Mouse (Mus musculus) adrenal gland, adult 18-20 months (tissue): Measurements from ENCODE around the gene Noxa1. TPM values are rescaled to one million over a fixed set of nuclear protein-coding genes. Genes with fewer than 3 reads are reported as not detected.

Source experiments
- DNase-seq, 2 experiments: peaks; one replicate each; pipeline ENCODE4 v3.0.0; 2021 to 2022; ENCODE audit warnings: low spot score in 2 of 2
- long read RNA-seq, 2 experiments: library from polyadenylated mRNA; stranded (forward); transcript quantifications; one replicate each; pipeline ENCODE4 v2.0.0; 2021
- total RNA-seq, 2 experiments: library from RNA; stranded (reverse); gene quantifications; 1 replicate in 1 of 2; 2 replicates in 1 of 2; pipeline ENCODE4 v1.2.3; 2021

Gene Noxa1
- not detected for total RNA-seq
- long read RNA-seq, experiment 1 = 0 reads
- long read RNA-seq, experiment 2 = 0 reads

- DNase-seq = no peak
Measured at GRCm38 (mm10) chr2:25095109-25095850, at the start of gene Noxa1. TSS of gene Noxa1 (minus strand) at chr2:25095149.

GRCm38 (mm10) chr2:25141921-25142320 lies 47.0 kb upstream of the Noxa1 start:
- no peak for DNase-seq

GRCm38 (mm10) chr2:25141185-25141584 lies 46.2 kb upstream of the Noxa1 start:
- no peak for DNase-seq

DNA sequence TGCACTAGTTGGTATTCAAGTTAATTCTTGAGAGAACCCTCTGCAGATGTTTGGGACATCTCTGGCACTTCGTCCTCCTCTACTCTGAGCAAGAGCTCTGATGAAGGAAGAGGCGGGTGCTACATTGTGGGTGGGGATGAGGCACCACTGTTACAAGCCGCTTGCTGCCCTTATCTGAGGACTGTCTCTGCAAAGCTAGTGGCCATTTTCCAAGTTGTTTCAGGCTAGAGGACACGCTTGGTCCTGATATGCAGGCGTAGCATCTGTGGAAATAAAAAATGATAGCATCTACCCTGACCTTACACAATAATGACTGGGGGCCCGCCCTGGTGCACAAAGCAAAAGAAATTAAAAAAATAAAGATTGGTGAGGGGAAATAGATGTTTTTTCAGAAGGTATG lies 42.9 kb upstream of the Noxa1 start:
- DNase-seq = no peak

DNA sequence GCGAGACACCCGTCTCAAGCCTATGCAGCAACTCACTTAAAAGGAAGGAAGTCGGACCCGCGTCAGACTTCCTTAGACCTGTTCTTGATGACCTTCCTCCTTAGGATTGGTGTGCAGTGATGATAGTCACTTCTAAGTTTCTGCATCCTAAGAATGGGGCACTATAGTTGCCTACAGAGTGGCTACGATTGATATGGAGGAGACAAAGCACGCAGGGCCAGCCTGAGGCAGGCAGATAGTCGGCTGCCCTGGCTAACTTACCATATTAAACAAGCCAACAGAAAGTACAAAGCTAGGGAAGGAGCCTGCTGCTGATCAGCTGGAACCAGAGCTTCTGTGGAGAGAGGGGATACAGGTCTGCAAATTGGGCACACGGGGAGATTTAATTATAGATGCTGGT lies 36.7 kb upstream of the Noxa1 start:
- DNase-seq = no peak

DNA sequence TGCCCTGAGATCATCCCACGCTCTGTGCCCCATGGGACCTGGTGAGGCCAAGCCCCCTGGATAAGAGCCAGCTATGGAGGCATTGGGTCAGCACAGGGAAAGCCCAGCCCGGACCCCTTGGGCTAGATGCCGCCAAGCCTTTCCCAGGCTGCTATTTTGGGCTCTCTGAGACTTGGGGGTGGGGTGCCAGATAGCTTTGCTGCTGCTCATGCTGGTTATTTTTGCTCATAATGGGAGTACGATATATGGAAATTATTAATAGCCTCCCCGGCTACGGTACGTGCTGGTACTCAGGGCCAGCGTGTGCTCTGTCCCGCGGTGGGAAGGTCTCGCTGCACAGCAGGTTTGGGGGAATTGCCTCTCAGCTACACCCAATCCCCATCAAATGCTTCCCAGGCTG lies 33.1 kb upstream of the Noxa1 start:
- DNase-seq = no peak

DNA sequence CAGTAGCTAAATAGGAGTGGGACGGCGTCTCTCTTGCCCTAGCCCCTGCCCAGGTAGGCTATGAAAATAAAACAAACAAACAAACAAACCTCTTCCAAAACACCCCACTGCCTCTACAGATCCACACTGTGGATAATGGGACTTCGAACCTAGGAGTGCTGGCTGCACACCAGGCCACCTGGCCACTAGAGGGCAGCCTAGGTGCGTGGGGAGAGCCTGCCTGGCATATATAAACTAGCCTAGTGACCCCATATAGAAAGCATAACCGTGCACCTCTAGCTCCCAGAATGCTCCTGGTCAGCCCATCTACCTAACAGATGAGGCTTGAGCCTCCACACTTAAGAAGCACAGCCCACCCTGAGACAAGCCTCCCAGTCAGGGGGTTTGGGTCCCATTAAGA lies 32.3 kb upstream of the Noxa1 start:
- DNase-seq = peak; percentile 72 to 73

- no peak for DNase-seq
Measured at GRCm38 (mm10) chr2:25126011-25127010, 31.4 kb upstream of the Noxa1 start.

GRCm38 (mm10) chr2:25125146-25125545 lies 30.2 kb upstream of the Noxa1 start:
- no peak for DNase-seq

DNA sequence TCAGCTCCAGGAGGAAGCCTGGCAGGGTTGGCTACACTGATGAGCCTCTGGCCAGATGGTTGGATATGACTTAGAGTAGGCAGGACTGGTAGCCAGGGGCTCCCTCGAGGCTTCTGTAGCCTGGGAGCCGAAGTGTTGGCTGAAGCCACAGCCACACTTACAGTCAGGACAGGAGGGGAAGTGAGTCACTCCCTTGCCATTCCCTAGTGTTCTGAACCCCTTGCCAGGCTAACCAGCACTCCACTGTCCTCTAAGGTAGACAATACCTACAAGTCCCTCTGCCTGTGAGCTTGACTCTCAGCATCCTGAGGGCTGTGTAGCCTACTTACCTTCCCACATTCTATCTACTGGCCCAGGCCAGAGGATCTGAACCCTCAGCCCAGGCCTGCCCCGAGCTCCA lies 29.5 kb upstream of the Noxa1 start:
- DNase-seq = no peak

DNA sequence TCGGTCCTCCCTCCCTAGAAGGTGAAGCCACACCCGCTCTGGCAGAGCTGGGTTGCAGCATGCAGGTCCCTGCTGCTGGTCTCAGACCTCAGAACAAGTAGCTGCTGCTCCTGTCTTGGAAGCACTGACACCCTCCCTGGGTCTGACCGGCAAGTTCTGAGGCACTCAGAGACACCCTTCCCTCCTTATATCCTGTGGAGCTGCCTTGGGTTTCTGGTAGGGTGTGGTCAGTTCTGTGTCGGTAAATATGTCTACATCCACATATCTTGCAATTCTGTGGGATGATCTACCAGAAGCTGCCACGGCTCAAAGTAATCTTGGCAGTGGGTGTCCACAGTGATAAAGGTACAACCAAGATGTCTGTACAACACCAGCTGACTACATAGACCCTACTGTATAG lies 28.6 kb upstream of the Noxa1 start:
- DNase-seq = no peak

DNA sequence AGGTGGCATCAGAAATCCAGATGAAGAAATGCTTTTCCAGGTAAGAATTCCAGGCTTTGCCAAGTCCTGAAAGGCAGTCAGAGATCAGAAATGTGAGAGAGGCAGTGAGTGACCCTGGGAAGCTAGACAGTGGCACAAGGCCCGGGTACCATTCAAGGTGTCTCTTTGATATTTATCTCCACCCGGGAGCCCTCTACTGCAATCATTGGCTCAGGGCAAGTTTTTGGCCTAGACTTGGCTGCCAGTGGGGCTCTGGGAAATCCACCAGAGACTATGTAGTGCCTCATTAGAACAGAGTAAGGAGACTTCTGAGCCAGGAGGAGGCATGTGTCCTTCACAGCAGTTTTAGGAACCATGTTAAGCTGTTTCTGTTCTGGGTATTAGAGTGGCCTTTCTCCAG lies 27.7 kb upstream of the Noxa1 start:
- no peak for DNase-seq

DNA sequence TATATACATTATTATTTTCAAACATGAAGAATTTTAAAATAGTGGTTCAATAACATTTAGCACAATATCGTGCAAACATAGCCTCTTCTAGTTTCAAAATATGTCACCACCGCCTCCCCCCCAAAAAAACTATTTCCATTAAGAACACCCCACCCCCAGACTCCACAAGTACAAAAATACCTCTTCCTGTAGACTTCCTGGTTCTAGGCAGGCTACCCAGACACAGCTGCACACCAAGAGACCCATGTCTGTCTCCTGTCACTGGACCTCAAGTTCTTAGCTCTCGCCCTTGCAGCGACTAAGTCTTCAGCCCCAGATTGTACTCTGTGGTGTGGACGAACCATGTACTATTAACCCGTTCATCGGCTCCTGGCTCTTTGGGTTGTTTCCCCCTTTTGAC lies 26.0 kb upstream of the Noxa1 start:
- no peak for DNase-seq

GRCm38 (mm10) chr2:25115442-25115841 lies 20.5 kb upstream of the Noxa1 start:
- DNase-seq = no peak

DNA sequence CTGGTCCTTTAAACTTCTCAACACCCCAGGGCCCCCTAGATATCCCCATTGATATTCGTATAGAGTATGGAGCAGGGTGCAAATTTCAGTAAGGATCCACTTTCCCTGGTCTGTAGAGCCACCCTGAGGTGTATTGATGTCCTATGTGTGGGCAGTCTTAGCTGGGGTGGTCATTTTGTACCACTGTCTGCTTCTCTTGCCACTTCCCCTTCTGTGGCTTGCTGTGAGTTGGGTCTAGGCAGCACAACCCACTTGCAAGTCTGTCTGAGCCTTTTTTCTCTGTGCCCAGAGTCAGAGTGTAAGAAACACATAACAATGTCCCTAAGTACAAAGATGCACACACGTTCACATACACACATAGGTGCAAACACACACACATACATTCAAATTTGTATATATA lies 19.4 kb upstream of the Noxa1 start:
- DNase-seq = no peak

DNA sequence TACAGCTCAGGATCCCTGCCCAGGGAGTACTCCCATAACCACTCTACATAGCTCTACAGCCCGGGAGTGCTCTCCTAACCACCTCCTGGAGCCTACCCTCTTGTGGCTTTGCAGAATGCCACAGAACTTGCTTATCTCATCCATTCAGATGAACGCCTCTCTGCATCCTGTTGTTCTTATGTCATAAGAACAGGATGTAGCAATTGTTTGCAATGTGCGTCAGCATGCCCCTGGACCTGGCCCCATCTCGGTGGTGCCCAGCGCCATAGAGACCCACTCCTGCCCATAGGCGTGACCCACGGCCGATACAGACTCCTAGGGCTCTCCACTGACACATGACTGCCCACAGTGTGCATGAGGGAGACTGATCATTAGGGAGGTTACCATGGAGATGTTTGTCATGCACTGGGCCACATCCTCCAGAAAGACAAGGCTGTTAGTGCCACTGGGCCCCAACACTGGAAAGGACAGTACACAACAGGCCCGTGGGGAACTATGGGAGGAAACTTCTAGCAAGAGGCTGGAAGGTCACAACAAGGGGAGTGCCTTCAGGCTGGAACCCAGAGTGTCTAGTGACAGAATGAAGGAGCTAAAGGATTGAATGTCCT lies 16.3 kb upstream of the Noxa1 start:
- DNase-seq = no peak

GRCm38 (mm10) chr2:25110505-25111183 lies 15.7 kb upstream of the Noxa1 start:
- DNase-seq = no peak

- no peak for DNase-seq
Measured at GRCm38 (mm10) chr2:25109487-25109886, 14.5 kb upstream of the Noxa1 start.

DNA sequence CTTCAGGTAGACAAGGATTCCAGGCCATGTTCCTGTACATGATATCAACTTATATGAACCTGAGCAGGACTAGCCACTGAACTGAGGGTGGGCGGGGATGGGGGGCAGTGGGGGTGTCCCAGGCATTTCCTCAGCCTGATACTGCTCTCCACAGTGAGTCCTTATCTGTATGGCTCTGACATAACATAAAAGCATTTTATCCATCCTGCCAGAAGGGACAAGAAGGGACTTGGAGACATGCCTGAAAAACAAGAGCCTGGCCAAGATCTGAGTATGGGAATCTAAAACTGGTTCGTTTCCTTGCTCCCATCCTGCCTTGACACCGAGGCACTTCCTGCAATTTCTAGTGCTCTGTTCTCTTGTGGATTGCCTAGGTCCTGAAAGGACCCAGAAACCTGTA lies 11.1 kb upstream of the Noxa1 start:
- no peak for DNase-seq

DNA sequence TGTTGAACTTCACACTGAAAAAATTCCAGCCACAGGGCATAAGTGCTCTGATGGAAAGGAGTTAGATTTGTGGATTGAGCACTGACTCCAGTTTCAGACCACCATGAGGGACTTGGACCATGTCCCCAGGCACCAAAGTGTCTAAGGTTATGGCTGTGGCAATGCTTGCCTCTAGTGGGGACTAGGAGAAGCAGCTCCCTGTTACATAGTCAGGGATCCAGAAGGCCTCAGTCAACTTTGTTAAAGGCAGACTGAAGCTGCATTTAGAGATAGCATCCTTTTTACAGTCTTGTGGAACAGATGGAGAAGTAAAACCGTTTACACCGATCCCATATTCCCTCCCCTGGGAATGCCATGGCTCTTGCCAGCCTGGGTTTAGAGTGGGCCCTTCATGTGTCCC lies 9.2 kb upstream of the Noxa1 start:
- DNase-seq = no peak

- DNase-seq = no peak
Measured at GRCm38 (mm10) chr2:25099703-25100102, 4.8 kb upstream of the Noxa1 start.
